Mouse (Mus musculus) kidney, postnatal 0 days (tissue): ENCODE data around the gene Slc25a4. TPM values are rescaled to one million over a fixed set of nuclear protein-coding genes. Genes with fewer than 3 reads are reported as not detected.

ENCODE experiments used
- ATAC-seq: fragments of 200-750 bp; cut with Nextera tagmentation; replicated peaks from 2 replicates; pipeline ENCODE4 v1.8.0; 2017; ENCODE audit warnings: low read depth, moderate number of reproducible peaks, moderate TSS enrichment, moderate library complexity; ENCODE audit not compliant: low FRiP score
- DNase-seq: peaks from one replicate; pipeline ENCODE4 v3.0.0-alpha.2; 2016; ENCODE audit warnings: low spot score
- H3K27ac ChIP-seq: fragments of 300-500 bp; sonication (generic); 2 replicates; pipeline ENCODE4 v1.5.1; 2014; ENCODE audit warnings: mild to moderate bottlenecking
- H3K27me3 ChIP-seq: fragments of 300-500 bp; sonication (generic); 2 replicates; pipeline ENCODE4 v1.6.1; 2014; ENCODE audit warnings: low read length, mixed read lengths; ENCODE audit not compliant: insufficient read depth
- H3K36me3 ChIP-seq: fragments of 300-500 bp; sonication (generic); 2 replicates; pipeline ENCODE4 v1.6.1; 2014; ENCODE audit warnings: low read length, mixed read lengths; ENCODE audit not compliant: insufficient read depth
- H3K4me1 ChIP-seq: fragments of 300-500 bp; sonication (generic); replicated peaks from 2 replicates; pipeline ENCODE4 v1.6.1; 2014; ENCODE audit warnings: antibody characterized with exemption, low read length, mixed read lengths; ENCODE audit not compliant: insufficient read depth
- H3K4me2 ChIP-seq: fragments of 300-500 bp; sonication (generic); 2 replicates; pipeline ENCODE4 v1.6.1; 2014; ENCODE audit warnings: mild to moderate bottlenecking, low read length, moderate library complexity, mixed read lengths
- H3K4me3 ChIP-seq: fragments of 300-500 bp; sonication (generic); replicated peaks from 2 replicates; pipeline ENCODE4 v1.5.1; 2014; ENCODE audit warnings: low read depth, low read length
- H3K9ac ChIP-seq: fragments of 300-500 bp; sonication (generic); 2 replicates; pipeline ENCODE4 v1.6.1; 2014; ENCODE audit warnings: low read depth, low read length
- H3K9me3 ChIP-seq: fragments of 300-500 bp; sonication (generic); replicated peaks from 2 replicates; pipeline ENCODE4 v1.6.1; 2016; ENCODE audit warnings: low read length, inconsistent platforms, mixed read lengths
- CTCF ChIP-seq: IDR thresholded peaks from 2 replicates; pipeline ENCODE4 v1.5.1; 2016; ENCODE audit warnings: antibody characterized with exemption, low read depth, mild to moderate bottlenecking, moderate library complexity
- WGBS: fragments of 180-500 bp; shearing (Covaris S2); extraction: QIAGEN DNeasy Blood & Tissue Kit; methylation state at CpG from one replicate; pipeline ENCODE4 v1.1.7; 2014; 5-methylcytosine and 5-hydroxymethylcytosine counted together
- polyA plus RNA-seq: library from polyadenylated mRNA; unstranded; fragments of >200 nt; fragmentation: Nextera tagmentation; extraction: Ambion mirVana; gene quantifications from 2 replicates; pipeline ENCODE4 v1.2.1, GENCODE M21; 2015

Slc25a4 gene
- polyA plus RNA-seq, 1 experiment from 2014 or later = 835 TPM

- H3K4me3 ChIP-seq = no peak overlapping the region
- H3K36me3 ChIP-seq = peaks cover 15% of the 10 kb centered on the region; the same call in 1 of the 2 replicates
- H3K27ac ChIP-seq = no peak overlapping the region
- no peak overlapping the region for H3K4me2 ChIP-seq
- WGBS = 74% methylated on average over 3 of the region's 3 CpGs
- ATAC-seq = no peak
- no peak for TF ChIP-seq CTCF
- no peak for DNase-seq
- no peaks in the 10 kb centered on the region for H3K27me3 ChIP-seq
- no peaks in the 10 kb centered on the region for H3K9me3 ChIP-seq
- H3K9ac ChIP-seq = no peak overlapping the region
- H3K4me1 ChIP-seq = no peaks in the 10 kb centered on the region
Measured at GRCm38 (mm10) chr8:46196877-46197276, 14.2 kb downstream of the Slc25a4 start.

- Histone ChIP-seq H3K9ac (no peak overlapping the region), H3K9me3 (no peaks in the 10 kb centered on the region), H3K4me2 (no peak overlapping the region), H3K36me3 (peaks cover 15% of the 10 kb centered on the region; the same call in 1 of the 2 replicates), H3K27me3 (no peaks in the 10 kb centered on the region), H3K4me3 (no peak overlapping the region), H3K27ac (no peak overlapping the region), H3K4me1 (no peaks in the 10 kb centered on the region)
- WGBS = 78% methylated on average over 8 of the region's 8 CpGs
- TF ChIP-seq CTCF = no peak
- no peak for DNase-seq
- no peak for ATAC-seq
Measured at GRCm38 (mm10) chr8:46193100-46193499, 18.0 kb downstream of the Slc25a4 start.

GRCm38 (mm10) chr8:46185361-46185760 lies 25.7 kb downstream of the Slc25a4 start:
- Histone ChIP-seq H3K4me3 (no peak overlapping the region), H3K27me3 (no peaks in the 10 kb centered on the region), H3K4me2 (no peak overlapping the region), H3K27ac (no peak overlapping the region), H3K36me3 (0 out of 2 replicates have a peak, but pooled peaks cover 5% of the 10 kb centered on the region), H3K4me1 (no peaks in the 10 kb centered on the region), H3K9me3 (no peaks in the 10 kb centered on the region), H3K9ac (no peak overlapping the region)
- TF ChIP-seq CTCF = peak; percentile 91
- DNase-seq (peak; percentile 81), ATAC-seq (no peak)
- 11% methylated on average over 2 of the region's 2 CpGs for WGBS

GRCm38 (mm10) chr8:46180136-46180535 lies 30.9 kb downstream of the Slc25a4 start:
- 93% methylated on average over 7 of the region's 7 CpGs for WGBS
- no peak overlapping the region for H3K9ac ChIP-seq
- no peak overlapping the region for H3K27ac ChIP-seq
- no peak overlapping the region for H3K4me2 ChIP-seq
- TF ChIP-seq CTCF = no peak
- no peaks in the 10 kb centered on the region for H3K4me1 ChIP-seq
- DNase-seq (no peak), ATAC-seq (no peak)
- no peak overlapping the region for H3K4me3 ChIP-seq
- no peaks in the 10 kb centered on the region for H3K9me3 ChIP-seq
- no peaks in the 10 kb centered on the region for H3K27me3 ChIP-seq
- 0 out of 2 replicates have a peak, but pooled peaks cover 5% of the 10 kb centered on the region for H3K36me3 ChIP-seq

- no peak overlapping the region for H3K9ac ChIP-seq
- H3K36me3 ChIP-seq = peaks cover 11% of the 10 kb centered on the region; the same call in 1 of the 2 replicates
- no peak for TF ChIP-seq CTCF
- H3K4me3 ChIP-seq = no peak overlapping the region
- ATAC-seq = no peak
- H3K4me2 ChIP-seq = no peak overlapping the region
- H3K9me3 ChIP-seq = no peaks in the 10 kb centered on the region
- 87% methylated on average over 2 of the region's 2 CpGs for WGBS
- H3K4me1 ChIP-seq = no peaks in the 10 kb centered on the region
- no peaks in the 10 kb centered on the region for H3K27me3 ChIP-seq
- no peak for DNase-seq
- no peak overlapping the region for H3K27ac ChIP-seq
Measured at GRCm38 (mm10) chr8:46173651-46174050, 37.4 kb downstream of the Slc25a4 start.

- peak overlapping the region; percentile 78 for H3K4me2 ChIP-seq
- ATAC-seq (no peak), DNase-seq (no peak)
- no peaks in the 10 kb centered on the region for H3K27me3 ChIP-seq
- peak overlapping the region; percentile 64 for H3K4me3 ChIP-seq
- no peak for TF ChIP-seq CTCF
- peak overlapping the region; percentile 87 for H3K27ac ChIP-seq
- WGBS = under 1% methylated on average over 25 of the region's 25 CpGs
- no peaks in the 10 kb centered on the region for H3K36me3 ChIP-seq
- no peaks in the 10 kb centered on the region; the same call in 1 of the 2 replicates for H3K4me1 ChIP-seq
- H3K9ac ChIP-seq = peak overlapping the region; percentile 80
- H3K9me3 ChIP-seq = no peaks in the 10 kb centered on the region
Measured at GRCm38 (mm10) chr8:46163870-46164190, 47.3 kb downstream of the Slc25a4 start.
